Mouse (Mus musculus) C2C12 (cell line): ENCODE measurements at regions not wholly inside any gene's neighbourhood (a gene's known extent, or its start where the extent isn't known, plus 50 kb on each side); places are given as distances from the start of the nearest gene placed in this dataset.

Source experiments
- H3K27me3 ChIP-seq: one replicate; pipeline ENCODE4 v1.6.1; 2011; ENCODE audit not compliant: control insufficient read depth, insufficient read depth, insufficient read length
- H3K36me3 ChIP-seq: one replicate; pipeline ENCODE4 v1.6.1; 2011; ENCODE audit not compliant: control insufficient read depth, insufficient read depth
- H3K4me3 ChIP-seq: one replicate; pipeline ENCODE4 v1.5.1; 2011; ENCODE audit warnings: mild to moderate bottlenecking, control low read depth; ENCODE audit not compliant: poor library complexity, insufficient read depth, severe bottlenecking
- H3K79me2 ChIP-seq: one replicate; pipeline ENCODE4 v1.6.1; 2011; ENCODE audit not compliant: control insufficient read depth, insufficient read depth
- H3K79me3 ChIP-seq: one replicate; pipeline ENCODE4 v1.6.1; 2011; ENCODE audit warnings: low read depth, control low read depth
- H3ac ChIP-seq: one replicate; pipeline ENCODE3; 2011; ENCODE audit warnings: low read depth; ENCODE audit not compliant: control insufficient read depth, insufficient read length
- CEBPB ChIP-seq: IDR thresholded peaks from one replicate; pipeline ENCODE4 v1.6.1; 2011; ENCODE audit warnings: low read depth, mild to moderate bottlenecking, control low read depth, moderate library complexity
- CTCF ChIP-seq: IDR thresholded peaks from one replicate; pipeline ENCODE4 v1.5.1; 2011; ENCODE audit not compliant: control insufficient read depth, insufficient read depth, insufficient read length
- FOSL1 ChIP-seq: IDR thresholded peaks from one replicate; pipeline ENCODE4 v1.8.0; 2011; ENCODE audit warnings: mild to moderate bottlenecking, low read length; ENCODE audit not compliant: poor library complexity, insufficient read depth, severe bottlenecking
- MAX ChIP-seq: IDR thresholded peaks from one replicate; pipeline ENCODE4 v1.6.1; 2011; ENCODE audit warnings: mild to moderate bottlenecking, control low read depth
- MYOD1 ChIP-seq: IDR thresholded peaks from one replicate; pipeline ENCODE4 v1.6.1; 2011; ENCODE audit warnings: low read depth; ENCODE audit not compliant: control insufficient read depth, insufficient read length
- MYOG ChIP-seq: IDR thresholded peaks from one replicate; pipeline ENCODE4 v1.6.1; 2011; ENCODE audit not compliant: control insufficient read depth, insufficient read length; ENCODE audit errors: extremely low read depth
- USF1 ChIP-seq: IDR thresholded peaks from one replicate; pipeline ENCODE4 v1.6.1; 2011; ENCODE audit warnings: low read depth, mild to moderate bottlenecking, control low read depth, moderate library complexity

DNA sequence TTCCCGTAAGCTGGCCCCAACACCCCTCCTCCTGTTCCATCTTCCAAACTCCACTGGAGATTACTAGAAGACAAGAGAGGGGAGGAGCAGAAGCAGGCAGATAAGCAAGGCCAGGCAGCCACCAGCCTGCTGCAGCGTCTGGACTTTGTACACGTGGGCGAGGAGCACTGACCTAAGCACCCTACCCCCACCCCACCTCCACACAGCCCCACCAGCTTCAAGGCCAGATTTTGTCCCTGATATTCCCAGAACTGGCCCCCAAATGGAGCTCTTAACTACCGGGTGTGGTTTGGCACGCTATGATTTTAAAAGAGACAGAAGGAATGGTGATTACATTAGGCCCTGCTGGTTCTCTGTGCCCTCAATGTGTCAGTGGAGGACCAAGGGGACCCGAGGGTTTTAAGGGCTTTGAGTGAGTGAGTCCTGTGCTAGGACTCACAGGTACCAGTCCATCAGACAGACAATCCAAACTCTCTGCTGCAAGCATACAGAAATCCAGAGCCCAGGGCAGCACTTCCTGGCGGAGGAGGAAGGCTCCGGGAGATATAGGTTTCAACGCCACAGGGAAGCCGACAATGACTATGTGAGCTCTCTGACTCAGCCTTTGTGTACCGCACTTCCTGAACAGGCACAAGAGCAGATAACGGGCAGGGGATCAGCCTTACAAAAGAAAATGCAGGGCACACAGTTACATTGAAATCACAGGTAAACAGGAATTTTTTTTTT is 72.0 kb upstream of the Mgme1 start:
- Histone ChIP-seq H3K4me3 (no peak overlapping the region), H3K27me3 (no peaks in the 10 kb centered on the region), H3K79me3 (no peaks in the 10 kb centered on the region), H3K36me3 (no peaks in the 10 kb centered on the region), H3ac (peak overlapping the region; percentile 13), H3K79me2 (no peaks in the 10 kb centered on the region)
- TF ChIP-seq USF1 (no peak), MAX (no peak), MYOD1 (no peak), MYOG (no peak), FOSL1 (no peak), CTCF (no peak), CEBPB (no peak)
